Mouse (Mus musculus) liver, embryonic 14.5 days (tissue): ENCODE results near the gene Rbms3. TPM values are rescaled to one million over a fixed set of nuclear protein-coding genes. Genes with fewer than 3 reads are reported as not detected.

Source experiments
- ATAC-seq: fragments of 200-750 bp; cut with Nextera tagmentation; 2 replicates; pipeline ENCODE4 v1.8.0; 2017; ENCODE audit warnings: moderate number of reproducible peaks, mild to moderate bottlenecking, moderate library complexity; ENCODE audit not compliant: insufficient read depth
- DNase-seq, 3 experiments: peaks; one replicate each; pipeline ENCODE4 v3.0.0-alpha.2; 2012 to 2013; ENCODE audit warnings: low read depth in 3 of 3, low spot score in 3 of 3
- H3K27ac ChIP-seq: fragments of 300-500 bp; sonication (generic); 2 replicates; pipeline ENCODE4 v1.5.1; 2014; ENCODE audit warnings: moderate library complexity, mild to moderate bottlenecking, control low read depth, inconsistent platforms
- H3K27me3 ChIP-seq: fragments of 300-500 bp; sonication (generic); 2 replicates; pipeline ENCODE4 v1.6.1; 2014; ENCODE audit warnings: mild to moderate bottlenecking, low read length, moderate library complexity; ENCODE audit not compliant: control insufficient read depth, insufficient read depth
- H3K36me3 ChIP-seq: fragments of 300-500 bp; sonication (generic); replicated peaks from 2 replicates; pipeline ENCODE4 v1.6.1; 2014; ENCODE audit warnings: low read depth; ENCODE audit not compliant: control insufficient read depth, insufficient read depth
- H3K4me1 ChIP-seq, 2 experiments: fragments of 200-500 bp in 1 of 2; fragments of 300-500 bp in 1 of 2; sonication (generic) in 1 of 2; replicated peaks; 2 replicates each; pipeline ENCODE4 v1.6.1; 2012 to 2014; ENCODE audit warnings: antibody characterized with exemption in 1 of 2, inconsistent platforms in 1 of 2, low read length in 1 of 2; ENCODE audit not compliant: control insufficient read depth in 2 of 2, insufficient read depth in 2 of 2
- H3K4me2 ChIP-seq: fragments of 300-500 bp; sonication (generic); 2 replicates; pipeline ENCODE4 v1.6.1; 2014; ENCODE audit warnings: low read depth, mild to moderate bottlenecking, control low read depth, moderate library complexity
- H3K4me3 ChIP-seq, 2 experiments: fragments of 200-500 bp in 1 of 2; fragments of 300-500 bp in 1 of 2; sonication (generic) in 1 of 2; 2 replicates each; pipeline ENCODE4 v1.5.1; 2012 to 2014; ENCODE audit warnings: low read depth in 2 of 2, low read length in 2 of 2, mild to moderate bottlenecking in 2 of 2, control low read depth in 1 of 2, inconsistent platforms in 1 of 2, moderate library complexity in 1 of 2; ENCODE audit not compliant: insufficient read depth in 1 of 2
- H3K9ac ChIP-seq: fragments of 300-500 bp; sonication (generic); replicated peaks from 2 replicates; pipeline ENCODE4 v1.6.1; 2014; ENCODE audit warnings: mild to moderate bottlenecking, control low read depth, moderate library complexity
- H3K9me3 ChIP-seq: fragments of 300-500 bp; sonication (generic); 2 replicates; pipeline ENCODE4 v1.6.1; 2016; ENCODE audit warnings: low read length, mixed read lengths; ENCODE audit not compliant: control insufficient read depth
- CTCF ChIP-seq: IDR thresholded peaks from 2 replicates; pipeline ENCODE4 v1.5.1; 2016; ENCODE audit warnings: antibody characterized with exemption, low read depth, control low read depth
- EP300 ChIP-seq: IDR thresholded peaks from 2 replicates; pipeline ENCODE4 v1.6.1; 2016; ENCODE audit warnings: antibody characterized with exemption, low read depth
- WGBS: fragments of 180-500 bp; shearing (Covaris S2); extraction: QIAGEN DNeasy Blood & Tissue Kit; methylation state at CpG from one replicate; pipeline ENCODE4 v1.1.7; 2014; ENCODE audit not compliant: insufficient replicate concordance; 5-methylcytosine and 5-hydroxymethylcytosine counted together
- polyA plus RNA-seq, 2 experiments: library from polyadenylated mRNA; depleted of rRNA in 1 of 2; stranded (reverse) in 1 of 2; unstranded in 1 of 2; fragments of >200 nt; fragmentation: Nextera tagmentation in 1 of 2; extraction: Ambion mirVana in 1 of 2; gene quantifications; 2 replicates each; pipeline versions ENCODE4 v1.2.1 to v1.2.3; 2012 to 2014

The Rbms3 gene
- polyA plus RNA-seq, 2 experiments = 0.88 to 2.4 TPM

GRCm38 (mm10) chr9:117115609-117116008 is 514.1 kb downstream of the Rbms3 start:
- H3K4me1 ChIP-seq = no peaks in the 10 kb centered on the region
- no peaks in the 10 kb centered on the region for H3K27me3 ChIP-seq
- 54% methylated on average over 2 of the region's 2 CpGs for WGBS
- no peak overlapping the region for H3K27ac ChIP-seq
- no peaks in the 10 kb centered on the region for H3K36me3 ChIP-seq
- H3K4me3 ChIP-seq = no peak overlapping the region
- H3K4me2 ChIP-seq = no peak overlapping the region
- ATAC-seq (no peak), DNase-seq (no peak)
- no peak overlapping the region for H3K9ac ChIP-seq
- TF ChIP-seq EP300 (no peak), CTCF (no peak)
- H3K9me3 ChIP-seq = no peaks in the 10 kb centered on the region

GRCm38 (mm10) chr9:117113592-117113991 is 516.1 kb downstream of the Rbms3 start:
- no peak for ATAC-seq
- no peak overlapping the region for H3K27ac ChIP-seq

GRCm38 (mm10) chr9:117107926-117108325 is 521.8 kb downstream of the Rbms3 start:
- H3K4me2 ChIP-seq = no peak overlapping the region
- TF ChIP-seq EP300 (no peak), CTCF (no peak)
- 73% methylated on average over 4 of the region's 4 CpGs for WGBS
- H3K9me3 ChIP-seq = no peaks in the 10 kb centered on the region
- no peak overlapping the region for H3K27ac ChIP-seq
- H3K4me1 ChIP-seq = no peaks in the 10 kb centered on the region
- no peak overlapping the region for H3K4me3 ChIP-seq
- H3K27me3 ChIP-seq = no peaks in the 10 kb centered on the region
- ATAC-seq (no peak), DNase-seq (no peak)
- no peak overlapping the region for H3K9ac ChIP-seq
- H3K36me3 ChIP-seq = no peaks in the 10 kb centered on the region

More at GRCm38 (mm10) chr9:117113592-117113991, 516.1 kb downstream of the Rbms3 start:
- DNase-seq = no peak
- no peaks in the 10 kb centered on the region for H3K9me3 ChIP-seq
- no peak overlapping the region for H3K9ac ChIP-seq
- H3K4me1 ChIP-seq = no peaks in the 10 kb centered on the region
- WGBS = 46% methylated on average over 2 of the region's 2 CpGs
- H3K36me3 ChIP-seq = no peaks in the 10 kb centered on the region
- no peaks in the 10 kb centered on the region for H3K27me3 ChIP-seq
- TF ChIP-seq EP300 = no peak
- no peak for TF ChIP-seq CTCF
- H3K4me3 ChIP-seq = no peak overlapping the region
- no peak overlapping the region for H3K4me2 ChIP-seq

- no peaks in the 10 kb centered on the region for H3K4me1 ChIP-seq
- no peaks in the 10 kb centered on the region for H3K27me3 ChIP-seq
- no peak overlapping the region for H3K4me2 ChIP-seq
- TF ChIP-seq EP300 (no peak), CTCF (no peak)
- H3K9ac ChIP-seq = no peak overlapping the region
- H3K9me3 ChIP-seq = no peaks in the 10 kb centered on the region
- DNase-seq (no peak), ATAC-seq (no peak)
- 68% methylated on average over 19 of the region's 19 CpGs for WGBS
- no peaks in the 10 kb centered on the region for H3K36me3 ChIP-seq
- no peak overlapping the region for H3K27ac ChIP-seq
- H3K4me3 ChIP-seq = no peak overlapping the region
Observed at GRCm38 (mm10) chr9:117102198-117102930, 527.3 kb downstream of the Rbms3 start.

- 60% methylated on average over 5 of the region's 5 CpGs for WGBS
- Histone ChIP-seq H3K27me3 (no peaks in the 10 kb centered on the region), H3K4me1 (no peaks in the 10 kb centered on the region), H3K36me3 (no peaks in the 10 kb centered on the region), H3K27ac (no peak overlapping the region), H3K4me2 (no peak overlapping the region), H3K4me3 (no peak overlapping the region), H3K9ac (no peak overlapping the region), H3K9me3 (no peaks in the 10 kb centered on the region)
- DNase-seq (no peak), ATAC-seq (no peak)
- no peak for TF ChIP-seq CTCF
- TF ChIP-seq EP300 = no peak
Observed at GRCm38 (mm10) chr9:117100181-117100580, 529.5 kb downstream of the Rbms3 start.
